Mouse (Mus musculus) mesoderm, embryonic 11.5 days (tissue): ENCODE results near the gene Nucb2.

Experiments
- DNase-seq: peaks from one replicate; pipeline ENCODE4 v3.0.0-alpha.2; 2012; ENCODE audit warnings: low read depth, low spot score

Nucb2 gene

DNA sequence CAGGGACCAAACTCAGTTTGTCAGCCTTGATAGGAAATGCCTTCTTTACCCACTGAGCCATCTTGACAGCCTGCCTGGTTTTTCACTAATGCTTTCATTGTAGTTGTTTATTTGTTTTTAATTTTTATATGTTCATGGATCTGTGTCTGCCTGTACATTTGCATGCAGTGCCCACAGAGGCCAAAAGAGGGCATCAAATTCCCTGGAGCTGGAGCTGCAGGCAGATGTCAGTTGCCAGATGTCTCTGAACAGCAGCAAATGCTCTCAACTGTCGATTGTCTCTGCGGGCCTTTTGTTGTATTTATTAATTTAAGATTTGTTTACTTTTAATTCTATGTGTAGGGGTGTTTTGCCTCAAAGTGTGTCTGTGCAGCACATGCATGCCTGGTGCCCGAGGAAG, 15.6 kb downstream of the Nucb2 start:
- peak; percentile 44 for DNase-seq

DNA sequence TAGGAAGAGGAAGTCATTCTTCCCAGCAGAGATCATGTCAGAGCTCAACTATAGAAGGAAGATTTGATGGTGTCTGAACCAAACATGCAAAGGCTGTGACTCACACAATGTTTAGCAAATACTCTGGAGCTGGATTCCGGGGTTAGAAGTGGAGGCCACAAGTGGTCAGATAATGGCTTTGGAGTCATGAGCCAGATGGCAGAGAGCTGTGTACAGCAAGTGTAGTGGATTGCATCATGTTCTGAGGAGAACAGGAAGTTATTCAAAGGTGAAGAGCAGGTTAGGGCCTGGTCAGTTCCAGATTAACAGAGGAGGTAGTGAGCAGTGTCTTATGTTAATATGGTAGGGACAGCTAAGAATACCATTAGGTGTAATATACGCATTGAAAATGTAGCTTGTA, 20.4 kb downstream of the Nucb2 start:
- DNase-seq: no peak

DNA sequence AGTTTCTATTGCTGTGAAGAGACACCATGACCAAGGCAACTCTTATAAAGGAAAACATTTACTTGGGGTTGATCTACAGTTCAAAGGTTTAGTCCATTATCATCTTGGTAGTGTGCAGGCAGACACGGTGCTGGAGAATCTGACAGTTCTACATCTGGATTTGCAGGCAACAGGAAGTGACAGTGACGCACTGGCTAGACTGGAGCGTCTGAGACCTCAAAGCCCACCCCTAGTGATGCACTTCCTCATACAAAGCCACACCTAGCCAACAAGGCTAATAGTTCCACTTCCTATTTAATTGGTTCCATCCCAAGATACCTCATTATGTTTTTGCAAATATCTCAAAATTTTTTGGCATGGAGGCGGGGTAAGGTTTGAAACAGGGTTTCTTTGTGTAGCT, 25.6 kb downstream of the Nucb2 start:
- no peak for DNase-seq

- DNase-seq: no peak
Observed at GRCm38 (mm10) chr7:116530470-116530869, 26.3 kb downstream of the Nucb2 start.

- DNase-seq: peak; percentile 66
Observed at GRCm38 (mm10) chr7:116531311-116531710, 27.1 kb downstream of the Nucb2 start.

DNA sequence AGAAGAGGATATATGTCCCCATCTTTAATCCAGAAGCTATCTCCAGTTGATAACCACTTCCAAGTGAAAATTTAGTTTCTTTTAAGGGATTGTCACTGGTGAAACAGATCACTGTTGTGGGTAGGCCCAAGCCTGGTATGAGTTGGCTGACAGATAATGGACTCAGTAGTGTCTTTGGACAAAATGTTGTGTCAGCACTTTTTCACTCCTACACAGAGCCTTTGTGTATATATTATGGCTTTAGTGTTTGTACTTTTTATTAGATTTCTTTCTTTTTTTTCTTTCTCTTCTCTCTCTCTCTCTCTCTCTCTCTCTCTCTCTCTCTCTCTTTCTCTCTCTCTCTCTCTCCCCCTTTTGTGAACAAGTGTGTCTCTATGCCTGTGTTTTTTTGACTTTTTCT, 52.7 kb downstream of the Nucb2 start:
- DNase-seq: no peak

- no peak for DNase-seq
Observed at GRCm38 (mm10) chr7:116574551-116574950, 70.4 kb downstream of the Nucb2 start.
